Mouse (Mus musculus) neural tube, embryonic 11.5 days (tissue): ENCODE data around the gene Tnp1. TPM values are rescaled to one million over a fixed set of nuclear protein-coding genes. Genes with fewer than 3 reads are reported as not detected.

ENCODE experiments used
- ATAC-seq: fragments of 200-750 bp; cut with Nextera tagmentation; 2 replicates; pipeline ENCODE4 v1.8.0; 2017; ENCODE audit warnings: moderate number of reproducible peaks, mild to moderate bottlenecking, moderate TSS enrichment, moderate library complexity; ENCODE audit not compliant: insufficient read depth, low FRiP score, low TSS enrichment
- DNase-seq: peaks from one replicate; pipeline ENCODE4 v3.0.0-alpha.2; 2015; ENCODE audit warnings: low spot score
- H3K27ac ChIP-seq: fragments of 300-500 bp; sonication (generic); 2 replicates; pipeline ENCODE4 v1.5.1; 2014; ENCODE audit warnings: low read depth, mild to moderate bottlenecking, low read length
- H3K27me3 ChIP-seq: fragments of 300-500 bp; sonication (generic); 2 replicates; pipeline ENCODE4 v1.6.1; 2014; ENCODE audit warnings: mild to moderate bottlenecking, low read length, mixed read lengths; ENCODE audit not compliant: control insufficient read depth, insufficient read depth
- H3K36me3 ChIP-seq: fragments of 300-500 bp; sonication (generic); 2 replicates; pipeline ENCODE4 v1.6.1; 2014; ENCODE audit warnings: mild to moderate bottlenecking, low read length, moderate library complexity, mixed read lengths; ENCODE audit not compliant: control insufficient read depth, insufficient read depth
- H3K4me1 ChIP-seq: fragments of 300-500 bp; sonication (generic); 2 replicates; pipeline ENCODE4 v1.6.1; 2014; ENCODE audit warnings: low read length, mixed read lengths; ENCODE audit not compliant: control insufficient read depth, insufficient read depth
- H3K4me2 ChIP-seq: fragments of 300-500 bp; sonication (generic); 2 replicates; pipeline ENCODE4 v1.6.1; 2014; ENCODE audit warnings: low read depth, mild to moderate bottlenecking, moderate library complexity
- H3K4me3 ChIP-seq: fragments of 300-500 bp; sonication (generic); 2 replicates; pipeline ENCODE4 v1.5.1; 2014; ENCODE audit warnings: low read depth, low read length
- H3K9ac ChIP-seq: fragments of 300-500 bp; sonication (generic); 2 replicates; pipeline ENCODE4 v1.6.1; 2014; ENCODE audit warnings: mild to moderate bottlenecking, low read length
- H3K9me3 ChIP-seq: fragments of 300-500 bp; sonication (generic); 2 replicates; pipeline ENCODE4 v1.6.1; 2016; ENCODE audit warnings: low read length; ENCODE audit not compliant: control insufficient read depth
- WGBS: fragments of 180-500 bp; shearing (Covaris S2); extraction: QIAGEN DNeasy Blood & Tissue Kit; methylation state at CpG from one replicate; pipeline ENCODE4 v1.1.7; 2014; 5-methylcytosine and 5-hydroxymethylcytosine counted together
- polyA plus RNA-seq: library from polyadenylated mRNA; unstranded; fragments of >200 nt; fragmentation: Nextera tagmentation; extraction: Ambion mirVana; gene quantifications from 2 replicates; pipeline ENCODE4 v1.2.1, GENCODE M21; 2014

Gene Tnp1
- polyA plus RNA-seq, 1 experiment from 2014 or later = not detected

DNA sequence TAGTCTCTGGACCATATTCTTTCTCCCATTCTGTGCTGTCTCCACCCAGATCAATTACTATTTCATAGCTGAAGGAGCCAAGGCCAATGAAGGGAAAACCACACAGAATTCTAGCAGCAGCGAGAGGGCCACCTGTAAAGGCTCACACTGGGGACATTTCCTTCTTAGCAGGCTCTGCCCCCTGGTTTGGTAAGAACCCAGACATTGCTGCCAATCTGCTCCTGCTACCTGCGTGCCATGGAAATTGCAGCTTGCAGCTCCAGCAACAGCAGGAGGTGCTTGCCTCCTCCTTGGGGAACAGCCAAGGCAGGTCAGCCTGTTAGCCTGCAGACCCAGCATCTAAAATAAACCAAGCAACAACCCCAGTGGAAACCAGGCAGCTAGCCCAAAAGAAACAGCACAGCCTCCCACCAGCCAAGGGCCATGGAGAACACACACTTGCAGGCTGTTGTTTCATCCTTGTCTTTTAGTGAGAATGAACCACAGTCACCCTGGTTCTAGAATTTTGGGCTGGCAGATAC is 22.7 kb downstream of the Tnp1 start:
- 71% methylated on average over 2 of the region's 2 CpGs for WGBS
- no peaks in the 10 kb centered on the region for H3K9me3 ChIP-seq
- ATAC-seq (no peak), DNase-seq (no peak)
- H3K27me3 ChIP-seq = no peaks in the 10 kb centered on the region
- no peaks in the 10 kb centered on the region for H3K4me1 ChIP-seq
- no peak overlapping the region for H3K4me2 ChIP-seq
- H3K27ac ChIP-seq = no peak overlapping the region
- no peaks in the 10 kb centered on the region for H3K36me3 ChIP-seq
- H3K4me3 ChIP-seq = no peak overlapping the region
- H3K9ac ChIP-seq = no peak overlapping the region

DNA sequence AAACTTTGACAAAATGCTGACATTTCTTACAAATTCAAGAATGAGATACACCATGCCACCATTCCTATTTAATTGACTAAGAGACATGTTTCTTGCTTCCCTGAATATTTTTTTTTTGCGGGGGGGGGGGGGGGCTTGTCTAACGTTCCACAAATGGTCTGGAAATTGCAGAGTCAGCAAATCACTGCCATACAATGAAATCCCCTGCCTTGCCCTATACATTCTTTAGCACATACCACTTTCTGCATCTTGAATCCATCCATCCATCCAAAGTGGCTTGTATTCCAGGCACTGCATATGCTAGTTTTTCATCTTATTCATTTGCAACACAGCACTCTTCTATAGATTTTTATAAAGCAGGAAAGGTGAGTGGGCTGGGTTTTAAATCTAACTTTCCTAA is 23.5 kb downstream of the Tnp1 start:
- WGBS = 45% methylated on average over 2 of the region's 2 CpGs
- DNase-seq (no peak), ATAC-seq (no peak)
- H3K27ac ChIP-seq = no peak overlapping the region
- H3K4me1 ChIP-seq = no peaks in the 10 kb centered on the region
- no peaks in the 10 kb centered on the region for H3K36me3 ChIP-seq
- H3K9me3 ChIP-seq = no peaks in the 10 kb centered on the region
- H3K4me3 ChIP-seq = no peak overlapping the region
- H3K27me3 ChIP-seq = no peaks in the 10 kb centered on the region
- no peak overlapping the region for H3K4me2 ChIP-seq
- no peak overlapping the region for H3K9ac ChIP-seq

DNA sequence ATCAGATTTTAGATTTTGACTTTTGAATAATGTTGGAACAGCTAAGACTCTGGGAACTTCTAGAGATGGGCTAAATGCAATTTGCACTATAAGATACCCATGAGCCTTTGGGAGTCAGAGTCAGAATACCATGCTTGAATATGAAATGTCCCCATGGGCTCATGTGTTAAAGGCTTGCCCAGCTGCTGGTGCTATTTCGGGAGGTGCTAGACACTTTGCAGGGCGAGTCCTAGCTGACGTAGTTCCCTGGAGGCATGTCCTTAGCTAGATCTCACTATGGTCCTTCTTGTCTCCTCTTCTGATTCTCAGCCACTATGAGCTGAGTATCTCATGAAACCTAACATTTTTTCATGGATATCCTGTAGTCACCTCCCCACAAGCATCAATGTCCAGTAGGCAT is 26.8 kb downstream of the Tnp1 start:
- no peak for ATAC-seq
- Histone ChIP-seq H3K4me3 (no peak overlapping the region), H3K9ac (no peak overlapping the region), H3K4me2 (no peak overlapping the region), H3K9me3 (no peaks in the 10 kb centered on the region), H3K36me3 (no peaks in the 10 kb centered on the region), H3K27ac (no peak overlapping the region), H3K27me3 (no peaks in the 10 kb centered on the region), H3K4me1 (no peaks in the 10 kb centered on the region)
- DNase-seq = no peak
- WGBS = 86% methylated on average over 3 of the region's 3 CpGs

DNA sequence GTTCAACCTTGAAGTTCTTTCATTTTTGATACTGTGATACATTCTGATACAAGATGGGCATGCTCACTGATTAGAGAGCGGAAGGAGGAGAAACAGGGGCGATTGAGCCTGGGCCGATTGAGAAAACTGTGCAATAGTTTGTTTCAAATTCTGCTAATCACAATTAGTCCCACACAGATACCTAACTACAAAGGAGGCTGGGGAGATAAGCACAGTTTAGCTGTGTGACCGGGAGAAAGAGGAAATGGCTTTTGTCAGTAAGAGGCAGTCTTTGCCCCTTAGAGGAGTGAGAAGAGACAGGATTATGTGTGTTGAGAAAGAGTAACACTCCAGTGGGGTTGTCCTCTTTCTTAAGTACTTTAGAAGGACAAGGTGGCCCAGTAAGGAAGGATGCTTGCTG is 29.0 kb downstream of the Tnp1 start:
- Histone ChIP-seq H3K4me2 (no peak overlapping the region), H3K36me3 (no peaks in the 10 kb centered on the region), H3K4me3 (no peak overlapping the region), H3K27ac (no peak overlapping the region), H3K27me3 (no peaks in the 10 kb centered on the region), H3K9ac (no peak overlapping the region), H3K4me1 (no peaks in the 10 kb centered on the region), H3K9me3 (no peaks in the 10 kb centered on the region)
- DNase-seq (no peak), ATAC-seq (no peak)
- WGBS = 89% methylated on average over 4 of the region's 4 CpGs

DNA sequence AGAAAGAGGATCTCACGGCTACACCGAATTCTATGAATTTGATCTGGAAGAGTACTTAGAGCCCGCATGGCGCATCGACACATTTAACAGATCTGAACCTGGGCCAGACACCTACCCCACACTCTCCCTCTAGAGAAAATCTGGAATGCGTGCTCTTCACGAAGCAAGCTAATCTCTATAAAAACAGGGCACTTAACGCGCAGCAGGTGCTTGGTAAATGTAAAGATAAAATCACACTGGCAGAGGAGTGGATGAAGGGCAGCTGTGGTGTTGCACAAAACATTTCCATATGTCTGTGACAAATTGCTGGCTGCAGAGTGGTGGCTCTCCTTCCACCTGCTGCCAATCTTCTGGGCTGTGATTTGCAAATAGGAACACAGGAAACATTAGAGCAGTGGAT is 36.8 kb downstream of the Tnp1 start:
- no peak overlapping the region for H3K9ac ChIP-seq
- no peak for DNase-seq
- H3K4me1 ChIP-seq = no peaks in the 10 kb centered on the region
- no peak overlapping the region for H3K4me2 ChIP-seq
- no peak for ATAC-seq
- no peak overlapping the region for H3K4me3 ChIP-seq
- H3K9me3 ChIP-seq = no peaks in the 10 kb centered on the region
- 84% methylated on average over 9 of the region's 9 CpGs for WGBS
- H3K36me3 ChIP-seq = no peaks in the 10 kb centered on the region
- no peaks in the 10 kb centered on the region for H3K27me3 ChIP-seq
- no peak overlapping the region for H3K27ac ChIP-seq

DNA sequence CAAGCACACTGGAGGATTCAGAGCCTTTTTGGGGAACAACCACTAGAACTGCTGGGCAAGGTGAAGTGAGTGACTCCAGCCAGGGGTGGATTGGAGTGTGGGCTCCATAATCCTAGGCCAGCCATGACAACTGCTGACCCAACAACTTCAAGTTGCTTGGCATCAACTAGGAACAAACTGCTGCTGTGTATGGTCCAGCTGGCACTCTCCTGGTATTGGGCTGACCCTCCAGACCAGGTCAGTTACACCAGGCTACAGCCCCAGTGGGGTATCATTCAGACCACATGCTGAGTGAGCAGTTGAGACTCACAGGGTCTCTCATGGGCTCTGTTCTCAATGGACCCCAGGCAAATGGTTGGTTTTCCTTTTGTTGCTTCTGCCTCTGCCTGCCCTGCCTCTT is 41.5 kb downstream of the Tnp1 start:
- ATAC-seq = no peak
- Histone ChIP-seq H3K4me3 (no peak overlapping the region), H3K4me2 (no peak overlapping the region), H3K4me1 (peaks cover 5% of the 10 kb centered on the region), H3K27me3 (no peaks in the 10 kb centered on the region), H3K36me3 (no peaks in the 10 kb centered on the region), H3K27ac (no peak overlapping the region), H3K9me3 (no peaks in the 10 kb centered on the region), H3K9ac (no peak overlapping the region)
- DNase-seq = no peak

DNA sequence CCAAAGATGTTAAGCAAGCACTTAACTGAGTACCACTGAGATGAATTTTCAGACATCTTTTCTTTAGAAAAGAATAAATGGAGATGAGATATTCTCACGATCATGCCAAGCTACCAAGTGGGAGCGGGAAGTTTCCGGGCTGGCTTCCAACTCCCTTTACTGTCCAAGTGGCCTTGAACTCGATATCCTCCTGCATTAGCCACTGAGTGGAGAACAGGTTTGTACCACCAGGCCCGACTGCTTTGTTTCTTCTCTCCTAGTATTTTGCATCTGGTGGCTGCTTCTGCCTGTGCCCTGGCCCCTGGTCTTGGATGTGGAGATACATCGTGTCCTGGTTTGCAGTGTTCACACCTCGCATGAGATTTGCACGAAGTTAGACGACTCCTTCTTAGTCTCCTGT is 45.2 kb downstream of the Tnp1 start:
- no peak overlapping the region for H3K27ac ChIP-seq
- DNase-seq (no peak), ATAC-seq (no peak)
- H3K9me3 ChIP-seq = no peaks in the 10 kb centered on the region
- H3K27me3 ChIP-seq = no peaks in the 10 kb centered on the region
- H3K4me3 ChIP-seq = no peak overlapping the region
- 94% methylated on average over 9 of the region's 9 CpGs for WGBS
- peaks cover 7% of the 10 kb centered on the region for H3K4me1 ChIP-seq
- no peaks in the 10 kb centered on the region for H3K36me3 ChIP-seq
- H3K9ac ChIP-seq = no peak overlapping the region
- H3K4me2 ChIP-seq = no peak overlapping the region

DNA sequence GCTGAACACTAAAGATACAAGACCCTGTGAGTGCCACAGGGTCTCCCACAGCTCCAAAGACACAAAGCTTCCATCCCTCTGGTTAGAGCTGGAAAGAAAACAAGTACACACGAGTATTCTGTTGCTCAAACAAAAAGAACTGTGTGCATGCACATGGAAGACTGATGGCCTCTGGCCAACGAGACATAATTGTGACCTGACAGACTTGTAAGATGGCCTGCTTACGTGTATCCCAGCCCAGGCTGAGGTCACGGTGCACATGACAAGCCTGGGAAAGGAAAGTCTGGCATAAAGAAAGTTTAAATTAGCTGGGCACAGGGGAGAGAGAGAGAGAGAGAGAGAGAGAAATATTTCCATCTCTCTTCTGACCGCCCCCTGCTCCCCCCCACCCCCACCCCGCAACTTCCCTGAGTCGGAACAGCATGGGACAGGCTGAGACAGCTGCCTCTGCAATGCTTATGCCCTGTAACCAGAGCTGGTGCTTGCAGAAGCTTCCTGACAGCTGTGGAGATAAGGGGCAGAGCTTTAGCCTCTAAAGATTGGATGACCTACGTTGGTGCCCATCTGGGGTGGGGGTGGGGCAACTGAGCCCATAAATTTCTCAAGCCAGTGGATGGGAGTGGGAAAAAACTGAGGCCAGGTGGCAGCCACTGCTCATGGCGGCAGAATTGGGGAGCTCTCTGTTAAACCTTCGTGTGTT is 46.4 kb downstream of the Tnp1 start:
- H3K4me3 ChIP-seq = no peak overlapping the region
- H3K9ac ChIP-seq = peak overlapping the region; percentile 11; the same call in 1 of the 2 replicates
- 31% methylated on average over 10 of the region's 10 CpGs for WGBS
- no peaks in the 10 kb centered on the region for H3K36me3 ChIP-seq
- ATAC-seq (no peak), DNase-seq (peak; percentile 23)
- H3K27me3 ChIP-seq = no peaks in the 10 kb centered on the region
- no peak overlapping the region; the same call in 1 of the 2 replicates for H3K4me2 ChIP-seq
- no peaks in the 10 kb centered on the region for H3K9me3 ChIP-seq
- H3K27ac ChIP-seq = no peak overlapping the region
- peaks cover 7% of the 10 kb centered on the region for H3K4me1 ChIP-seq

DNA sequence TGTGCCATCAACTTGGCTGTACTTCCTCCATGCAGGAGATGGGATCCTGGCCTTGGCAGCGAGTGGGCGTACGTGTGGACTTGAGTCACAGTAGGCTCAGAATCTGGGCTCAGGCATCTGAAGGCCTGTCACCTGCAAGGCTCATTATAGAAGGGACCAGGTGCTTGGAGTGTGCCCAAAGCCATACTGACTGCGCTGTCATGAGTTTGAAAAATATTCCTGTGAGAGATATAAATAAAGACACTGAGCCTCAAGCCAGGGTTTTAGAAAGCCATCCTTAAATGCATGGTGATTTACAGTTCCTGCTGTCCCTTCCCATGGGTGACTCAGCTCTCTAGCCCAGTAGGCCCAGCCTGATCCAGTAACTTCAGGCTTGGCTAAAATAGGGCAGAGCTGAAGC is 49.3 kb downstream of the Tnp1 start:
- no peak overlapping the region for H3K9ac ChIP-seq
- no peak overlapping the region for H3K27ac ChIP-seq
- no peak overlapping the region for H3K4me3 ChIP-seq
- WGBS = 86% methylated on average over 4 of the region's 4 CpGs
- no peak overlapping the region for H3K4me2 ChIP-seq
- peaks cover 9% of the 10 kb centered on the region for H3K4me1 ChIP-seq
- no peaks in the 10 kb centered on the region for H3K27me3 ChIP-seq
- H3K36me3 ChIP-seq = no peaks in the 10 kb centered on the region
- ATAC-seq (no peak), DNase-seq (no peak)
- H3K9me3 ChIP-seq = no peaks in the 10 kb centered on the region
